Mouse (Mus musculus): Measurements from ENCODE around the gene Nlrp4f.

DNA sequence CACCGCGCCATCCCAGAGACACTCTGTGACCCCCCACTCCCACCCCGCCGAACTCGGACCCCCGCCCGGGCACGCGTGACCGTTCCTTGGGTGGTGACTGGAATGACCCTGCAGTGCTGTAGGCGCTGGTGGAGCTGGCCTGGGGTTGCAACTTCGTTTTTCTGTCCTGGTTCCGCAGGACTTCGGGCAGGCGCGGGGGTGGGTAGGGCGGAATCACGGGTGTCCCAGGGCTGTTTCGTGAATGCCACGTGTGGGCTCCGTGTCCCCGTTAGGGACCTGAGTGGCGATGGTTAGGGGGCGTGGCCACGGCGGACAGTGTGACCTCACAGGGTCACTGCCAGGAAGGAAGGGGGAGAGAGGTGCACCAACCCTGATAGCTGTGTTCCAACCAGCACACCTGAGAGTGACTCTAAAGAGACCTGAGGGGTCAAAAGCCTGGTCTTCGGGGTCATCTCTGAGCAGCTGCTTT lies 36.6 kb upstream of the Nlrp4f start:
- no peak for TF ChIP-seq CTCF (IDR thresholded peaks at IDR 0.05; ENCODE audit: low read depth)
- TF ChIP-seq EP300 (IDR thresholded peaks at IDR 0.05; ENCODE audit: low read depth) = no peak
